Mouse (Mus musculus): ENCODE measurements at regions not wholly inside any gene's neighbourhood (a gene's known extent, or its start where the extent isn't known, plus 50 kb on each side); places are given as distances from the start of the nearest gene placed in this dataset.
A peak's percentile ranks its signal among the peaks of the same experiment; 100 is the strongest.

GRCm38 (mm10) chr6:75683935-75684334 lies 813.6 kb downstream of the Gm9008 start:
- Histone ChIP-seq H3K27me3 (no peaks in the 10 kb centered on the region), H3K9me3 (replicated peaks) (no peaks in the 10 kb centered on the region)
- 92% methylated on average over 2 of the region's 2 CpGs for WGBS

GRCm38 (mm10) chr6:75644363-75644720 lies 853.2 kb downstream of the Gm9008 start:
- Histone ChIP-seq H3K27ac (no peak overlapping the region), H3K9me3 (replicated peaks) (0 out of 2 replicates have a peak, but pooled peaks cover 12% of the 10 kb centered on the region), H3K4me2 (no peak overlapping the region), H3K36me3 (ENCODE audit: poor library complexity, severe bottlenecking) (no peaks in the 10 kb centered on the region), H3K27me3 (no peaks in the 10 kb centered on the region), H3K4me1 (no peaks in the 10 kb centered on the region), H3K9ac (no peak overlapping the region), H3K4me3 (no peak overlapping the region)
- WGBS = 43% methylated on average over 2 of the region's 2 CpGs
- ATAC-seq = peak; percentile 93

More at GRCm38 (mm10) chr6:75683935-75684334, 813.6 kb downstream of the Gm9008 start:
- no peak overlapping the region for H3K27ac ChIP-seq
- ATAC-seq = no peak
- no peak overlapping the region for H3K9ac ChIP-seq
- no peak overlapping the region for H3K4me3 ChIP-seq
- H3K4me2 ChIP-seq = no peak overlapping the region
- H3K4me1 ChIP-seq = no peaks in the 10 kb centered on the region
- no peaks in the 10 kb centered on the region for H3K36me3 ChIP-seq (ENCODE audit: poor library complexity, severe bottlenecking)

- 56% methylated on average over 2 of the region's 2 CpGs for WGBS
These were observed 853.8 kb downstream of the Gm9008 start for GRCm38 (mm10) chr6:75643581-75644362.

GRCm38 (mm10) chr6:75636050-75636449 lies 861.5 kb downstream of the Gm9008 start:
- 4% methylated on average over 1 of the region's 1 CpGs for WGBS
- no peak for ATAC-seq
- H3K9me3 ChIP-seq (replicated peaks) = no peaks in the 10 kb centered on the region
- no peaks in the 10 kb centered on the region for H3K27me3 ChIP-seq
- H3K4me1 ChIP-seq = no peaks in the 10 kb centered on the region
- H3K4me3 ChIP-seq = no peak overlapping the region
- H3K9ac ChIP-seq = no peak overlapping the region
- H3K27ac ChIP-seq = no peak overlapping the region
- no peaks in the 10 kb centered on the region for H3K36me3 ChIP-seq (ENCODE audit: poor library complexity, severe bottlenecking)
- H3K4me2 ChIP-seq = no peak overlapping the region

More at GRCm38 (mm10) chr6:75643581-75644362, 853.8 kb downstream of the Gm9008 start:
- Histone ChIP-seq H3K9me3 (replicated peaks) (0 out of 2 replicates have a peak, but pooled peaks cover 12% of the 10 kb centered on the region), H3K4me2 (no peak overlapping the region), H3K9ac (no peak overlapping the region), H3K4me3 (no peak overlapping the region), H3K27me3 (no peaks in the 10 kb centered on the region), H3K4me1 (no peaks in the 10 kb centered on the region), H3K36me3 (ENCODE audit: poor library complexity, severe bottlenecking) (no peaks in the 10 kb centered on the region), H3K27ac (no peak overlapping the region)
- peak; percentile 82; the same call in 1 of the 2 replicates for ATAC-seq

GRCm38 (mm10) chr6:75602536-75603279 lies 894.9 kb downstream of the Gm9008 start:
- peak; percentile 98 for ATAC-seq
- Histone ChIP-seq H3K4me2 (peak overlapping the region; percentile 38), H3K9me3 (replicated peaks) (no peaks in the 10 kb centered on the region), H3K4me1 (peaks cover 14% of the 10 kb centered on the region), H3K36me3 (ENCODE audit: poor library complexity, severe bottlenecking) (no peaks in the 10 kb centered on the region), H3K4me3 (no peak overlapping the region), H3K9ac (no peak overlapping the region), H3K27ac (peak overlapping the region; percentile 80), H3K27me3 (no peaks in the 10 kb centered on the region)
- under 1% methylated on average over 11 of the region's 11 CpGs for WGBS

- Histone ChIP-seq H3K27me3 (no peaks in the 10 kb centered on the region), H3K36me3 (ENCODE audit: poor library complexity, severe bottlenecking) (no peaks in the 10 kb centered on the region), H3K9me3 (replicated peaks) (no peaks in the 10 kb centered on the region), H3K4me3 (no peak overlapping the region), H3K4me2 (no peak overlapping the region), H3K27ac (no peak overlapping the region), H3K9ac (no peak overlapping the region), H3K4me1 (no peaks in the 10 kb centered on the region)
- WGBS = 71% methylated on average over 3 of the region's 3 CpGs
- ATAC-seq = no peak; the same call in 1 of the 2 replicates
These were observed 939.2 kb downstream of the Gm9008 start for GRCm38 (mm10) chr6:75558431-75558830.

- H3K4me3 ChIP-seq = no peak overlapping the region
- peak; percentile 90 for ATAC-seq
- H3K4me1 ChIP-seq = peaks cover 7% of the 10 kb centered on the region
- H3K9me3 ChIP-seq (replicated peaks) = no peaks in the 10 kb centered on the region
- WGBS = 10% methylated on average over 1 of the region's 1 CpGs
- H3K27ac ChIP-seq = no peak overlapping the region
- no peak overlapping the region for H3K4me2 ChIP-seq
- no peak overlapping the region for H3K9ac ChIP-seq
- H3K27me3 ChIP-seq = no peaks in the 10 kb centered on the region
- no peaks in the 10 kb centered on the region for H3K36me3 ChIP-seq (ENCODE audit: poor library complexity, severe bottlenecking)
These were observed 955.3 kb downstream of the Gm9008 start for GRCm38 (mm10) chr6:75542247-75542700.

GRCm38 (mm10) chr6:75539703-75540102 lies 957.9 kb downstream of the Gm9008 start:
- WGBS = 81% methylated on average over 3 of the region's 3 CpGs

More at GRCm38 (mm10) chr6:75539703-75540102, 957.9 kb downstream of the Gm9008 start:
- Histone ChIP-seq H3K4me1 (peaks cover 7% of the 10 kb centered on the region), H3K9me3 (replicated peaks) (no peaks in the 10 kb centered on the region), H3K36me3 (ENCODE audit: poor library complexity, severe bottlenecking) (no peaks in the 10 kb centered on the region), H3K9ac (no peak overlapping the region), H3K27me3 (no peaks in the 10 kb centered on the region), H3K4me3 (no peak overlapping the region), H3K27ac (no peak overlapping the region), H3K4me2 (no peak overlapping the region)
- ATAC-seq = no peak

Data from forebrain, embryonic 13.5 days (tissue).